Mouse (Mus musculus) midbrain, embryonic 11.5 days (tissue): ENCODE measurements at regions not wholly inside any gene's neighbourhood (a gene's known extent, or its start where the extent isn't known, plus 50 kb on each side); places are given as distances from the start of the nearest gene placed in this dataset.

Experiments
- ATAC-seq: fragments of 200-750 bp; cut with Nextera tagmentation; 2 replicates; pipeline ENCODE4 v1.8.0; 2017; ENCODE audit warnings: moderate TSS enrichment, moderate library complexity; ENCODE audit not compliant: low FRiP score
- DNase-seq: peaks from one replicate; pipeline ENCODE4 v3.0.0; 2015; ENCODE audit warnings: low spot score; ENCODE audit errors: missing footprints
- H3K27ac ChIP-seq: fragments of 300-500 bp; sonication (generic); 2 replicates; pipeline ENCODE4 v1.5.1; 2014; ENCODE audit warnings: low read depth, low read length
- H3K27me3 ChIP-seq: fragments of 300-500 bp; sonication (generic); 2 replicates; pipeline ENCODE4 v1.6.1; 2014; ENCODE audit warnings: mild to moderate bottlenecking, low read length, moderate library complexity, mixed read lengths; ENCODE audit not compliant: control insufficient read depth, insufficient read depth
- H3K36me3 ChIP-seq: fragments of 300-500 bp; sonication (generic); 2 replicates; pipeline ENCODE4 v1.6.1; 2014; ENCODE audit warnings: mild to moderate bottlenecking, low read length, moderate library complexity, mixed read lengths; ENCODE audit not compliant: control insufficient read depth, insufficient read depth
- H3K4me1 ChIP-seq: fragments of 300-500 bp; sonication (generic); 2 replicates; pipeline ENCODE4 v1.6.1; 2014; ENCODE audit warnings: low read length; ENCODE audit not compliant: control insufficient read depth, insufficient read depth
- H3K4me2 ChIP-seq: fragments of 300-500 bp; sonication (generic); 2 replicates; pipeline ENCODE4 v1.6.1; 2014; ENCODE audit warnings: mild to moderate bottlenecking, moderate library complexity
- H3K4me3 ChIP-seq: fragments of 300-500 bp; sonication (generic); 2 replicates; pipeline ENCODE4 v1.5.1; 2014; ENCODE audit warnings: low read depth, low read length
- H3K9ac ChIP-seq: fragments of 300-500 bp; sonication (generic); 2 replicates; pipeline ENCODE4 v1.6.1; 2014; ENCODE audit warnings: low read length
- H3K9me3 ChIP-seq: fragments of 300-500 bp; sonication (generic); 2 replicates; pipeline ENCODE4 v1.6.1; 2016; ENCODE audit warnings: low read length; ENCODE audit not compliant: control insufficient read depth
- WGBS: fragments of 180-500 bp; shearing (Covaris S2); extraction: QIAGEN DNeasy Blood & Tissue Kit; methylation state at CpG from one replicate; pipeline ENCODE4 v1.1.7; 2014; 5-methylcytosine and 5-hydroxymethylcytosine counted together

DNA sequence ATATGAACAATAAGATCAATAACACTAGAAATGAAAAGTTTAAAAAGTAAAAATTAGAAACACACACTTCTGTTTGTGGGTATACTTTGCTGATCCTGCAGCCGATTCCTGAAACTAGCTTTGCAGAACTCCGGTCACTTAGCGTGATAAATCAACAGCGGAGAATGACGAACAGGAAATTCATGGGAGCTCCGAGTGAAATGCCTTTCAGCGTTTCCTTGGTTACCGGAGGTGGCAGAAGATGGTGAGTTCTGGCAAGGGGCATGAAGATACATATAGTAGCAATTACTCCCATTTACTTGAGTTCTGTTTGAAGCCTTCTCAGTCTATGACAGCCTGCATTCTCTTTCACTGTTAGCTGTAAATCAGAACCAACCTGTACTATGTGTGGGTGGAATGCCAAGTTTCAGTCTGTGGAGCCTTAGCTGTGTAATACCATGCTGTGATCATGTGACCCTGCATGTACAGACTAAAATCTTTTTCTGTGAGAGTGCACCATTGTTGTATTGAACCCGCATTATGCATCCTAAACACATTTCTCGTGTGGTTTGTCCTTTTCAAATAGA is 109.0 kb upstream of the Itga1 start:
- H3K9ac ChIP-seq, result no peak overlapping the region
- H3K9me3 ChIP-seq, result no peaks in the 10 kb centered on the region
- no peak overlapping the region for H3K4me2 ChIP-seq
- WGBS, result 77% methylated on average over 10 of the region's 10 CpGs
- no peak overlapping the region for H3K4me3 ChIP-seq
- no peaks in the 10 kb centered on the region for H3K36me3 ChIP-seq
- no peaks in the 10 kb centered on the region for H3K27me3 ChIP-seq
- H3K4me1 ChIP-seq, result no peaks in the 10 kb centered on the region
- H3K27ac ChIP-seq, result no peak overlapping the region
- ATAC-seq (no peak), DNase-seq (no peak)

DNA sequence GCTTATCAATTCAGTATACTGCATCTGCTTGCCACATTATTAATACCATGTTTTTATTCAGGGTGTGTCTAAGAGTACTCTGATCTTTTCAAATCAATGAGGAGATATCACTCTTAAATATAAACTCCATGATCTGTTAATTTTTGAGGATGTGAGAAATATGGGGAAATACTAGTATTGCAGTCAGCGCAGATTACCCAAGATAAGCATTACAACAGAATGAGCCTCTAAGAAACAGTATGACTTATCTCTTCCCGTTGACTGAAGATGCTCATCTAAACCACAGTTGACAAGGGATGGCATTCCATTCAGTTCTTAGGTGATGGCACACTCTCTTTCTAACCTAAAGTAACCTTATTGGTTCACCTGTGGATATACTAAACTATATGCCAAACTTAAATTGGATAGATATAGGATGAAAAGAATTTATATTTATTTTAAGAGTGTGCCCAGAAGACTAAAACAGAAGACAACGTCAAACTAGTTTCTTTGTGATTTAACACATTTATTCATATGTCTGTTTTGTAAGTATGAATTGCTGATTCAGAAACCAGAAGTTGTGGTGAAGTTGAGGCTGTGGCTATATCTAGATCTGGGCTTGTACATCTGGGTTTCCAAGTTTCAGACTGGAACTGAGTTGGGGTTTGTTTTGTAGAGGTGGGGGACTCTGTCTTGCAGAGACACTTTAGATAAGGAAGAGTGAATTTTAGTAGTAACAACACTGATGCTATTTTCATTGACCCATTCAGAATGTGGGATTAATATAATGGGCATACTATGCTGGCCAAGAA is 107.8 kb upstream of the Itga1 start:
- Histone ChIP-seq H3K4me2 (no peak overlapping the region), H3K27ac (no peak overlapping the region), H3K36me3 (no peaks in the 10 kb centered on the region), H3K27me3 (no peaks in the 10 kb centered on the region), H3K4me1 (no peaks in the 10 kb centered on the region), H3K9me3 (no peaks in the 10 kb centered on the region), H3K9ac (no peak overlapping the region), H3K4me3 (no peak overlapping the region)
- ATAC-seq (no peak), DNase-seq (no peak)
- WGBS, result 92% methylated on average over 3 of the region's 3 CpGs

DNA sequence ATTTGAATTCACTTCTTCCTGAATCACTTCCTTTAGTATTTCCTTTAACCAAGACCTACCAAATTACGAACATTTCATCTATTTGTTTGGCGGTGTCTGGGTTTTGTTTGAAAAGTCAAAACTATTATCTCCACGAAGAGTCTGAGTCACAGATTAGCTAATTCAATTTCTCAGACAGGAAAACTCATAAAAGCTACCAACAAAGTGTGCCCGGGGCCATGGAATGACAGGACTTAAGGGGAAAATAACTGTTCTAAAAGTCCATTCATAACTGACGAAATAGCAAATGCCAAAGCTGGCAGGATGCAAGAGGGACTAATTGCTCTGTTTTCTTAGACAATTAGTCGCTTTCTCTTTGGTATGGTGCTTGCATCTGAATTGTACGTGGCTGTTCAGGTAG is 105.0 kb upstream of the Itga1 start:
- Histone ChIP-seq H3K4me1 (no peaks in the 10 kb centered on the region), H3K27ac (no peak overlapping the region), H3K9me3 (no peaks in the 10 kb centered on the region), H3K9ac (no peak overlapping the region), H3K27me3 (no peaks in the 10 kb centered on the region), H3K36me3 (no peaks in the 10 kb centered on the region), H3K4me3 (no peak overlapping the region), H3K4me2 (no peak overlapping the region)
- ATAC-seq, result no peak
- DNase-seq, result no peak
- 88% methylated on average over 7 of the region's 7 CpGs for WGBS

DNA sequence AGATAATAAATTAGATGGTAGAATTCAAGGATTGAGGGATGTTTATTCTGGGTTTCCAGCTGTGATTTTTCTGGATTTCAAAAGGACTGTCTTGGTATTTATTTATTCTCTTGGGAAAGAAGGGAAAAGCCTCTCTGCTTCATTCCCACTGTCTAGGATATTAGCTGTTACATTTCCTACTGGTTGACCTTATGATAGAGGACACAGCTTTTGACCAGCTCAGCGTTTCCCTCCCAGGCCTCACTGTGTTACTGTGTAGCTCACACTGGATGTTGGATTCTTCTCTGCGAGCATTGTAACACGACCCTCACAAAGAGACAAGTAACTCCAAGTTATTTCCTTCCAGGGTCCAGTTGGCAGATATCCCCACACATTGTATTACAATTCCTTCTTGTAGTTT is 97.4 kb upstream of the Itga1 start:
- no peaks in the 10 kb centered on the region for H3K4me1 ChIP-seq
- H3K9ac ChIP-seq, result no peak overlapping the region
- no peaks in the 10 kb centered on the region for H3K9me3 ChIP-seq
- WGBS, result 75% methylated on average over 3 of the region's 3 CpGs
- H3K4me2 ChIP-seq, result no peak overlapping the region
- no peaks in the 10 kb centered on the region for H3K36me3 ChIP-seq
- DNase-seq (no peak), ATAC-seq (no peak)
- H3K4me3 ChIP-seq, result no peak overlapping the region
- no peak overlapping the region for H3K27ac ChIP-seq
- H3K27me3 ChIP-seq, result no peaks in the 10 kb centered on the region

DNA sequence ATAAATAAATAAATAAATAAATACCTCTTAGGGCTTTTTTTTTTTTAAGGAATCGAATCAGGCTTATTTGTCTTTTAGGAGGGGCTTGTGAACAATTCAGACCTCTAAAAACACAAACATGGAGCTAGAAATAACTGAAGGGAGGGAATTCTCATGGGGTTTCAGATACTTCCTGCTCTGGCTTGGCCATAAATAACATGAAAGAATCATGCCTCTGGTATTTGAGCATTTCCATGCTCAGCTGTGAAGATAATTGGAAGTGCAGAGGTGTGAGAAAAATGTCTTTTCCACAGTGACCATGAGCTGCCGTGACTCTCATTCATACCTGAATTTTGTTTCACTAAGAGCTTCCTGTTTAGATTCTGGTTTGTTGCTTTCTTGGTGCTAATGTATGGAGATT is 86.3 kb upstream of the Itga1 start:
- H3K36me3 ChIP-seq, result no peaks in the 10 kb centered on the region
- no peak overlapping the region for H3K4me2 ChIP-seq
- H3K27me3 ChIP-seq, result no peaks in the 10 kb centered on the region
- no peak overlapping the region for H3K9ac ChIP-seq
- H3K4me3 ChIP-seq, result no peak overlapping the region
- 80% methylated on average over 2 of the region's 2 CpGs for WGBS
- DNase-seq (no peak), ATAC-seq (no peak)
- no peaks in the 10 kb centered on the region for H3K4me1 ChIP-seq
- H3K27ac ChIP-seq, result no peak overlapping the region
- no peaks in the 10 kb centered on the region for H3K9me3 ChIP-seq

DNA sequence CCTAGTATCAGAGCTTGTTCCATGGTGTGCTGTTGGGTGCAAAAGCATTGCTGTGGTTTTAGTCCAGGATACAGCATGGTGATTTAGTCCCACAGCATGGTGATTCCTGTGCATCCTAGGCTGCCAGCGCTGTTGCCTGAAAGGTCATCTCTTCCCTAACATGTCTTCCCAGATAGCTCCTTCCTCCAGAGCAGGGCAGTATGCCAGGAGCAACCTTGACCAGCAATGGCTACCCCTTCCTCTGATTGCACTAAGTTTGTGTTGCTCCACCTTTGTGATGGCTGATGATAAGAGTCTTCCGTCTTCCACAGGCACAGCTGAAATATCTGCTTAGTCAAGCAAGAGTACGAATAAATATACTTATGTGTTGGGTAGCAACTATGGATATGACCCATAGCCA is 85.6 kb upstream of the Itga1 start:
- Histone ChIP-seq H3K27me3 (no peaks in the 10 kb centered on the region), H3K9ac (no peak overlapping the region), H3K4me2 (no peak overlapping the region), H3K36me3 (no peaks in the 10 kb centered on the region), H3K4me3 (no peak overlapping the region), H3K27ac (no peak overlapping the region), H3K4me1 (no peaks in the 10 kb centered on the region), H3K9me3 (no peaks in the 10 kb centered on the region)
- WGBS, result 91% methylated on average over 3 of the region's 3 CpGs
- ATAC-seq (no peak), DNase-seq (no peak)

DNA sequence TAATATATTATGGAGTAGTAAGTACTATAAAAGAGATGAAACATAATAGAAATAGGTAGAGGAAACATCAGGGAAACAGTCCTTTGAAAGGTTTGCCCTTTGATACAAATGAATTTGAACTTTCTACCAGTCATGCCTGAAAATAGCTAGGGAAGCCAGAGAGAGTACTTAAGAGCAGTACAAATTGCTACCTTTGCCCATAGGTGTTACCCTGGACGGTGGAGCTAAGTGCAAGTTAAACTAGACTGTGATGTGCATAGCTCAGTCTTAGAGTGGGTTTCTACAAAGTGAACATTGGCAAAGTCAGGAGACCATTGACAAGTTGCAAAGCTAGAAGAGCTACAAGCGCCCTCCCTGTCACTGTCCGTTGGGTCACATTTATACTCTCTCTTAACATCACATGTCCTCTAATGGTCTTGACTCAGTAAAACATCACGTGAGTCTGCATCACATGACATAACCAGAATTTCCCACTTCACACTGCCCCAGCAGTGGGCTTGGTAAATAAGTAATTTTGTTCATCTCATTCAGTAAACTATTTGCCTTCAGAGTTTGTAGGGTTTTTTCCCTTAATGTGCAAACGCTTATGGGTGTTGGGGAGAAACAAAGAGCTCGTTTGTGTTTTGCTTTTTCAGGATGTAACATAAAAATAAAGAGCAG is 80.6 kb upstream of the Itga1 start:
- H3K9me3 ChIP-seq, result no peaks in the 10 kb centered on the region

DNA sequence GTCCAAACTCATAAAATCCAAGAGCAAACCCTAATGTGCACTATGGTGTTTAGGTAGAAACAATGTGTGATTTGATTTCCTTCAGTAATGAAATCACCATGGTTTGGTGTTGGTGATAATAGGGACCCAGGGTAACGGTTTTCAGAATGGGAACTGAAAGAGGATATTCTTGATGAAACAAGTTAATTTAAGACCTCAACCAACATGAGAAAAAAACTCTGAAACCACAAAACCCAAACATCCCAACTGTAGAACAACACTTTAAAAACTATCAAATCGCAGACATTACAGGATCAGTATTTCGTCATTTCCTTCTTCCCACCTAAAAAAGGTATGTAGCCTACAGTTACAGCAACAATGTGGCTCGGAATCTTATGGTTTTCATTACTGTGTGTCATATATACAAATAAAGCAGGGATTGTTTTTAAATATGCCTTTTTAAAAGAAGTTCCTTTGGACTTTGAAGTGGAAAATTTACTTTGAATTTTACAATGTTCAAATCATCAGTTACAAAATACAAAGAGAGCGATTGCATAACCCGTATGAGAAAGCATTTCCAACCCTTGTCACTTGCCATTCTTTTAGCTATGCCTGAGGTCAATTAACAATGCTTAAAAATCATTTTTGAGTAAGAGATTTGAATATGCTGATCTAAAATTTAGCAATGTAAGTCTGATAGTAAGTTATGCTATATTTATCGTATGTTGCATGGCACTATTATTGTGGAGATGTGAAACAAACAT is 76.6 kb upstream of the Itga1 start:
- no peak for ATAC-seq
- Histone ChIP-seq H3K4me3 (no peak overlapping the region), H3K4me1 (no peaks in the 10 kb centered on the region), H3K27ac (no peak overlapping the region), H3K4me2 (no peak overlapping the region), H3K9me3 (no peaks in the 10 kb centered on the region), H3K36me3 (no peaks in the 10 kb centered on the region), H3K9ac (no peak overlapping the region), H3K27me3 (no peaks in the 10 kb centered on the region)
- no peak for DNase-seq
- WGBS, result 91% methylated on average over 7 of the region's 7 CpGs

More for the DNA sequence above, 80.6 kb upstream of the Itga1 start:
- H3K4me3 ChIP-seq, result no peak overlapping the region
- H3K4me1 ChIP-seq, result no peaks in the 10 kb centered on the region
- no peak overlapping the region for H3K27ac ChIP-seq
- H3K27me3 ChIP-seq, result no peaks in the 10 kb centered on the region
- no peak overlapping the region for H3K4me2 ChIP-seq
- H3K36me3 ChIP-seq, result no peaks in the 10 kb centered on the region
- no peak for DNase-seq
- ATAC-seq, result no peak
- WGBS, result 95% methylated on average over 6 of the region's 6 CpGs
- no peak overlapping the region for H3K9ac ChIP-seq
